Comparison of ENCODE assay signal across 24 mouse cellular contexts in genomic region chr17:24775173-24775572, GRCm38 (mm10). TPM values are rescaled to one million over a fixed set of nuclear protein-coding genes. Genes with fewer than 3 reads are reported as not detected.
DNase-seq lines count a peak whose midpoint lies in the region; ATAC-seq lines count a peak whose summit lies in the region.
"Had no signal": no experiment of that assay in that cellular context is flagged by ENCODE, and none has a peak within 500 bp of the region (broad histone marks: within the 10 kb centered on the region; RNA-seq: fewer than 3 reads in every experiment).

No protein-coding gene starts in this region.

- no peaks in the 10 kb centered on the region for H3K4me1 ChIP-seq in forebrain, embryonic 11.5 days (replicated peaks; ENCODE audit: control insufficient read depth, insufficient read depth, low read length)
- no peaks in the 10 kb centered on the region for H3K4me1 ChIP-seq in forebrain, embryonic 13.5 days
- H3K4me1 ChIP-seq in stomach, embryonic 14.5 days (ENCODE audit: control insufficient read depth, insufficient read depth, low read length): no peaks in the 10 kb centered on the region
- no peaks in the 10 kb centered on the region for H3K4me1 ChIP-seq in stomach, embryonic 16.5 days (ENCODE audit: control insufficient read depth, insufficient read depth, low read length)
- H3K4me1 ChIP-seq: embryonic facial prominence, embryonic 12.5 days; forebrain, embryonic 10.5 days had no signal

- H3K4me3 ChIP-seq in forebrain, embryonic 11.5 days (ENCODE audit: low read depth, low read length): no peak overlapping the region
- H3K4me3 ChIP-seq in forebrain, embryonic 13.5 days: no peak overlapping the region
- H3K4me3 ChIP-seq in stomach, embryonic 14.5 days (ENCODE audit: low read depth, low read length): no peak overlapping the region
- no peak overlapping the region for H3K4me3 ChIP-seq in stomach, embryonic 16.5 days (replicated peaks; ENCODE audit: low read length)
- H3K4me3 ChIP-seq: embryonic facial prominence, embryonic 12.5 days; embryonic facial prominence, embryonic 15.5 days; erythroblast, embryonic 14.5 days; forebrain, embryonic 10.5 days had no signal

- H3K36me3 ChIP-seq in forebrain, embryonic 11.5 days (ENCODE audit: control insufficient read depth, insufficient read depth, low read length): no peaks in the 10 kb centered on the region
- H3K36me3 ChIP-seq in forebrain, embryonic 13.5 days (ENCODE audit: poor library complexity, severe bottlenecking): no peaks in the 10 kb centered on the region
- no peaks in the 10 kb centered on the region for H3K36me3 ChIP-seq in stomach, embryonic 14.5 days (ENCODE audit: control insufficient read depth, insufficient read depth, low read length)
- no peaks in the 10 kb centered on the region for H3K36me3 ChIP-seq in stomach, embryonic 16.5 days (ENCODE audit: control insufficient read depth, insufficient read depth, low read length)
- H3K36me3 ChIP-seq: embryonic facial prominence, embryonic 12.5 days; embryonic facial prominence, embryonic 15.5 days; forebrain, embryonic 10.5 days had no signal

- H3K27me3 ChIP-seq in forebrain, embryonic 11.5 days (ENCODE audit: control insufficient read depth, insufficient read depth, low read length): no peaks in the 10 kb centered on the region
- H3K27me3 ChIP-seq in forebrain, embryonic 13.5 days: no peaks in the 10 kb centered on the region
- H3K27me3 ChIP-seq in stomach, embryonic 14.5 days (ENCODE audit: control insufficient read depth, insufficient read depth, low read length): no peaks in the 10 kb centered on the region
- H3K27me3 ChIP-seq in stomach, embryonic 16.5 days (ENCODE audit: control insufficient read depth, insufficient read depth, low read length): no peaks in the 10 kb centered on the region
- H3K27me3 ChIP-seq: embryonic facial prominence, embryonic 12.5 days; embryonic facial prominence, embryonic 15.5 days had no signal

- no peaks in the 10 kb centered on the region for H3K9me3 ChIP-seq in forebrain, embryonic 11.5 days (ENCODE audit: control insufficient read depth, low read length)
- no peaks in the 10 kb centered on the region for H3K9me3 ChIP-seq in forebrain, embryonic 13.5 days (replicated peaks)
- no peaks in the 10 kb centered on the region for H3K9me3 ChIP-seq in stomach, embryonic 14.5 days (ENCODE audit: control insufficient read depth, low read depth, low read length)
- H3K9me3 ChIP-seq in stomach, embryonic 16.5 days (replicated peaks; ENCODE audit: control insufficient read depth, low read length): peaks cover 5% of the 10 kb centered on the region; the same call in 1 of the 2 replicates
- H3K9me3 ChIP-seq: embryonic facial prominence, embryonic 12.5 days; embryonic facial prominence, embryonic 15.5 days had no signal

- no peak for ATAC-seq in forebrain, embryonic 11.5 days (replicated peaks; ENCODE audit: low FRiP score)
- no peak for ATAC-seq in forebrain, embryonic 13.5 days
- peak; percentile 53; the same call in 1 of the 2 replicates for ATAC-seq in stomach, embryonic 14.5 days (ENCODE audit: insufficient number of reproducible peaks, insufficient read depth, low FRiP score, low read depth)
- ATAC-seq in stomach, embryonic 16.5 days (ENCODE audit: insufficient read depth, low FRiP score): no peak
- ATAC-seq: forebrain, embryonic 14.5 days; forebrain, embryonic 16.5 days had no signal

- WGBS in forebrain, embryonic 11.5 days: 83% methylated on average over 8 of the region's 8 CpGs
- 84% methylated on average over 8 of the region's 8 CpGs for WGBS in forebrain, embryonic 13.5 days
- WGBS in stomach, embryonic 14.5 days: 61% methylated on average over 8 of the region's 8 CpGs
- 57% methylated on average over 8 of the region's 8 CpGs for WGBS in stomach, embryonic 16.5 days

- no peak overlapping the region for H3K4me2 ChIP-seq in forebrain, embryonic 11.5 days (ENCODE audit: low read depth, low read length, severe bottlenecking)
- no peak overlapping the region for H3K4me2 ChIP-seq in forebrain, embryonic 13.5 days
- H3K4me2 ChIP-seq in stomach, embryonic 14.5 days (replicated peaks; ENCODE audit: low read depth, low read length): no peak overlapping the region
- no peak overlapping the region for H3K4me2 ChIP-seq in stomach, embryonic 16.5 days (ENCODE audit: low read depth, low read length)
- H3K4me2 ChIP-seq: embryonic facial prominence, embryonic 12.5 days; embryonic facial prominence, embryonic 15.5 days had no signal

- no peak overlapping the region for H3K9ac ChIP-seq in forebrain, embryonic 11.5 days (ENCODE audit: low read length)
- no peak overlapping the region for H3K9ac ChIP-seq in forebrain, embryonic 13.5 days
- H3K9ac ChIP-seq in stomach, embryonic 14.5 days (replicated peaks; ENCODE audit: low read depth, low read length): no peak overlapping the region
- no peak overlapping the region for H3K9ac ChIP-seq in stomach, embryonic 16.5 days (ENCODE audit: low read length)
- H3K9ac ChIP-seq: embryonic facial prominence, embryonic 12.5 days; embryonic facial prominence, embryonic 15.5 days had no signal

- no peak overlapping the region for H3K27ac ChIP-seq in forebrain, embryonic 11.5 days (ENCODE audit: low read depth, low read length)
- no peak overlapping the region for H3K27ac ChIP-seq in forebrain, embryonic 13.5 days
- no peak overlapping the region for H3K27ac ChIP-seq in stomach, embryonic 14.5 days (ENCODE audit: low read length)
- peak overlapping the region; percentile 37; the same call in 1 of the 2 replicates for H3K27ac ChIP-seq in stomach, embryonic 16.5 days (ENCODE audit: low read length)
- H3K27ac ChIP-seq: embryonic facial prominence, embryonic 12.5 days; embryonic facial prominence, embryonic 15.5 days; forebrain, embryonic 10.5 days had no signal

- peak; percentile 26 for DNase-seq in forebrain, embryonic 11.5 days (ENCODE audit: low spot score)
- DNase-seq in neural tube, embryonic 10.5 days (ENCODE audit: extremely low spot score, low spot score): no peak
- DNase-seq in urinary bladder, adult 2 months (ENCODE audit: low spot score): no peak
- DNase-seq: adrenal gland, adult 2 months; adrenal gland, postnatal 10 days; adrenal gland, postnatal 25 days; cerebellum, adult 11 months; cerebellum, adult 18-20 months; cerebellum, adult 8-10 months; cerebellum, adult 9-11 months; cerebellum, postnatal 14 days; cerebellum, postnatal 36 days; embryo, embryonic 11 days had no signal

RNA-seq across cellular contexts. Expression of gene Hs3st6, which starts 22.4 kb away (rescaled TPM):
- 0.21 and 0.51 TPM in 2 replicates for polyA plus RNA-seq in forebrain, embryonic 11.5 days (2014; fragmentation: Nextera tagmentation; extraction: Ambion mirVana)
- 0.15 and 0.17 TPM in 2 replicates for polyA plus RNA-seq in forebrain, embryonic 13.5 days (2015; fragmentation: Nextera tagmentation; extraction: Ambion mirVana)
- polyA plus RNA-seq in stomach, embryonic 14.5 days (2014; fragmentation: Nextera tagmentation; extraction: Ambion mirVana): 1.1 and 1.5 TPM in 2 replicates
- 0.81 and 1.0 TPM in 2 replicates for polyA plus RNA-seq in stomach, embryonic 16.5 days (2015; fragmentation: Nextera tagmentation; extraction: Ambion mirVana)
- polyA plus RNA-seq in urinary bladder, adult 2 months (2012; rRNA removed): 0.43 and 0.77 TPM in 2 replicates
- polyA plus RNA-seq: C2C12; erythroblast, embryonic 14.5 days; forebrain, embryonic 16.5 days had no signal

RNA-seq across cellular contexts. Expression of gene Meiob, which starts 28.9 kb away (rescaled TPM):
- not detected in 2 replicates for polyA plus RNA-seq in forebrain, embryonic 11.5 days (2014; fragmentation: Nextera tagmentation; extraction: Ambion mirVana)
- not detected in 2 replicates for polyA plus RNA-seq in forebrain, embryonic 13.5 days (2015; fragmentation: Nextera tagmentation; extraction: Ambion mirVana)
- not detected in 2 replicates for polyA plus RNA-seq in stomach, embryonic 14.5 days (2014; fragmentation: Nextera tagmentation; extraction: Ambion mirVana)
- 0.10 TPM in 1 of 2 replicates, not detected in the other for polyA plus RNA-seq in stomach, embryonic 16.5 days (2015; fragmentation: Nextera tagmentation; extraction: Ambion mirVana)
- 0.75 and 0.83 TPM in 2 replicates for polyA plus RNA-seq in urinary bladder, adult 2 months (2012; rRNA removed)
- polyA plus RNA-seq: adrenal gland, adult 2 months; brain, embryonic 14.5 days; C2C12; embryonic facial prominence, embryonic 12.5 days; erythroblast, embryonic 14.5 days; forebrain, embryonic 14.5 days; forebrain, embryonic 16.5 days had no signal

RNA-seq across cellular contexts. Expression of gene Msrb1, which starts 38.7 kb away (rescaled TPM):
- polyA plus RNA-seq in forebrain, embryonic 11.5 days (2014; fragmentation: Nextera tagmentation; extraction: Ambion mirVana): 21.3 and 21.6 TPM in 2 replicates
- polyA plus RNA-seq in forebrain, embryonic 13.5 days (2015; fragmentation: Nextera tagmentation; extraction: Ambion mirVana): 18.8 and 22.1 TPM in 2 replicates
- 40.3 and 41.3 TPM in 2 replicates for polyA plus RNA-seq in stomach, embryonic 14.5 days (2014; fragmentation: Nextera tagmentation; extraction: Ambion mirVana)
- polyA plus RNA-seq in stomach, embryonic 16.5 days (2015; fragmentation: Nextera tagmentation; extraction: Ambion mirVana): 40.3 and 45.5 TPM in 2 replicates
- polyA plus RNA-seq in urinary bladder, adult 2 months (2012; rRNA removed): 195 and 227 TPM in 2 replicates

RNA-seq across cellular contexts. Expression of gene Rpl3l, which starts 47.6 kb away (rescaled TPM):
- polyA plus RNA-seq in forebrain, embryonic 11.5 days (2014; fragmentation: Nextera tagmentation; extraction: Ambion mirVana): not detected in 2 replicates
- not detected in 2 replicates for polyA plus RNA-seq in forebrain, embryonic 13.5 days (2015; fragmentation: Nextera tagmentation; extraction: Ambion mirVana)
- polyA plus RNA-seq in stomach, embryonic 14.5 days (2014; fragmentation: Nextera tagmentation; extraction: Ambion mirVana): 0.26 TPM in 1 of 2 replicates, not detected in the other
- polyA plus RNA-seq in stomach, embryonic 16.5 days (2015; fragmentation: Nextera tagmentation; extraction: Ambion mirVana): 0.25 and 0.57 TPM in 2 replicates
- 0.19 and 0.29 TPM in 2 replicates for polyA plus RNA-seq in urinary bladder, adult 2 months (2012; rRNA removed)
- polyA plus RNA-seq: adrenal gland, adult 2 months; embryonic facial prominence, embryonic 12.5 days; embryonic facial prominence, embryonic 15.5 days; erythroblast, embryonic 14.5 days; forebrain, embryonic 10.5 days; forebrain, embryonic 14.5 days; forebrain, embryonic 16.5 days had no signal

RNA-seq across cellular contexts. Expression of gene Ndufb10, which starts 50.9 kb away (rescaled TPM):
- polyA plus RNA-seq in forebrain, embryonic 11.5 days (2014; fragmentation: Nextera tagmentation; extraction: Ambion mirVana): 189 and 195 TPM in 2 replicates
- 232 and 253 TPM in 2 replicates for polyA plus RNA-seq in forebrain, embryonic 13.5 days (2015; fragmentation: Nextera tagmentation; extraction: Ambion mirVana)
- 226 and 259 TPM in 2 replicates for polyA plus RNA-seq in stomach, embryonic 14.5 days (2014; fragmentation: Nextera tagmentation; extraction: Ambion mirVana)
- 225 and 246 TPM in 2 replicates for polyA plus RNA-seq in stomach, embryonic 16.5 days (2015; fragmentation: Nextera tagmentation; extraction: Ambion mirVana)
- 298 and 302 TPM in 2 replicates for polyA plus RNA-seq in urinary bladder, adult 2 months (2012; rRNA removed)
